Mouse (Mus musculus) layer of hippocampus, adult 8-10 months (tissue): ENCODE measurements at regions not wholly inside any gene's neighbourhood (a gene's known extent, or its start where the extent isn't known, plus 50 kb on each side); places are given as distances from the start of the nearest gene placed in this dataset.

Experiments
- DNase-seq, 2 experiments: peaks; one replicate each; pipeline ENCODE4 v3.0.0; 2022; ENCODE audit warnings: low spot score in 2 of 2

GRCm38 (mm10) chr5:97527555-97527954 is 70.7 kb upstream of the Gk2 start:
- no peak for DNase-seq
